In the genomic region with DNA sequence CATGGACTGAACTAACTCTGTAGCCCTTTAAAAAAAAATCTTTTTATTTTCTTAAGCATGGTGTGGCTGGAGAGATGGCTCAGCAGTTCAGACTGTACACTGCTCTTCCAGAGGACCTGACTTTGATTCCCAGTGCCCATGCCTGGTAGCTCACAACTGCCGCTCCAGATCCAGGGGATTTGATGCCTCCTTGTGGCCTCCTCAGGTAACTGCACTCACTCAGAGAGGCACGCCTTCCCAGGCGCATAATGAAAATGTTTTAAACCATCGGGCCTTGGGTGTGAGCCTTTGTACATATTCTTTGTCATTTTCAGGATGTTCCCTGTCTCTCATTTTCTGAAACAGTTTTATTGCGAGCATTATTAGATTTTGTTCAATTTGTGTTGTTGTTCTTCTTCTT, we compare ENCODE assay signal across 17 mouse cellular contexts.
DNase-seq lines count a peak whose midpoint lies in the region; ATAC-seq and TF ChIP-seq lines count a peak whose summit lies in the region.
"Had no signal": no experiment of that assay in that cellular context is flagged by ENCODE, and none has a peak within 500 bp of the region (broad histone marks: within the 10 kb centered on the region; RNA-seq: fewer than 3 reads in every experiment).

No protein-coding gene starts in this region.

- no peak overlapping the region for H3K27ac ChIP-seq in intestine, postnatal 0 days (ENCODE audit: low read depth, low read length)
- H3K27ac ChIP-seq in intestine, embryonic 16.5 days (ENCODE audit: low read length): no peak overlapping the region
- no peak overlapping the region for H3K27ac ChIP-seq in lung, embryonic 14.5 days (ENCODE audit: low read depth)
- no peak overlapping the region for H3K27ac ChIP-seq in ES-E14 (ENCODE audit: insufficient read depth, low read depth, low read length, poor library complexity, severe bottlenecking)
- H3K27ac ChIP-seq: embryonic facial prominence, embryonic 13.5 days; hindbrain, embryonic 12.5 days; limb, embryonic 15.5 days; macrophage; midbrain, embryonic 12.5 days had no signal

- no peak overlapping the region for H3K9ac ChIP-seq in intestine, postnatal 0 days (ENCODE audit: low read depth, low read length)
- H3K9ac ChIP-seq in intestine, embryonic 16.5 days (ENCODE audit: low read depth, low read length): no peak overlapping the region
- no peak overlapping the region for H3K9ac ChIP-seq in lung, embryonic 14.5 days
- H3K9ac ChIP-seq in ES-E14 (ENCODE audit: insufficient read depth, low read depth, low read length, poor library complexity, severe bottlenecking): no peak overlapping the region
- H3K9ac ChIP-seq: embryonic facial prominence, embryonic 13.5 days; hindbrain, embryonic 12.5 days; limb, embryonic 15.5 days; midbrain, embryonic 12.5 days had no signal

- no peaks in the 10 kb centered on the region for H3K4me1 ChIP-seq in intestine, postnatal 0 days (replicated peaks; ENCODE audit: control insufficient read depth, insufficient read depth, low read length)
- peaks cover 9% of the 10 kb centered on the region; the same call in 1 of the 2 replicates for H3K4me1 ChIP-seq in intestine, embryonic 16.5 days (ENCODE audit: control insufficient read depth, insufficient read depth, low read length)
- H3K4me1 ChIP-seq in lung, embryonic 14.5 days (ENCODE audit: insufficient read depth): peaks cover 9% of the 10 kb centered on the region
- H3K4me1 ChIP-seq in ES-E14 (ENCODE audit: control insufficient read depth in 2 of 2, insufficient read depth in 2 of 2, low read length in 2 of 2, poor library complexity in 1 of 2): no peaks in the 10 kb centered on the region

- H3K9me3 ChIP-seq in intestine, postnatal 0 days (ENCODE audit: control insufficient read depth): no peaks in the 10 kb centered on the region
- no peaks in the 10 kb centered on the region for H3K9me3 ChIP-seq in intestine, embryonic 16.5 days (ENCODE audit: control insufficient read depth, low read length)
- H3K9me3 ChIP-seq in lung, embryonic 14.5 days (ENCODE audit: low read depth, low read length): no peaks in the 10 kb centered on the region
- H3K9me3 ChIP-seq in ES-E14 (ENCODE audit: control insufficient read depth, insufficient read depth, low read depth, low read length): no peaks in the 10 kb centered on the region
- H3K9me3 ChIP-seq: hindbrain, embryonic 12.5 days; limb, embryonic 15.5 days; midbrain, embryonic 12.5 days had no signal

- in situ Hi-C loops in ES-E14 (cut with MboI; ENCODE audit: low sequenced_read_pairs in 2 of 2, unreplicated experiment in 2 of 2): no loop called here

- no peaks in the 10 kb centered on the region for H3K27me3 ChIP-seq in intestine, postnatal 0 days (replicated peaks; ENCODE audit: control insufficient read depth, insufficient read depth, low read length)
- H3K27me3 ChIP-seq in intestine, embryonic 16.5 days (replicated peaks; ENCODE audit: control insufficient read depth, insufficient read depth, low read length): no peaks in the 10 kb centered on the region
- H3K27me3 ChIP-seq in lung, embryonic 14.5 days (ENCODE audit: insufficient read depth, low read length): no peaks in the 10 kb centered on the region
- H3K27me3 ChIP-seq: embryonic facial prominence, embryonic 13.5 days; hindbrain, embryonic 12.5 days; limb, embryonic 15.5 days had no signal

- no peak overlapping the region for H3K4me3 ChIP-seq in intestine, postnatal 0 days (ENCODE audit: low read depth, low read length)
- H3K4me3 ChIP-seq in intestine, embryonic 16.5 days (ENCODE audit: low read length): no peak overlapping the region
- no peak overlapping the region for H3K4me3 ChIP-seq in lung, embryonic 14.5 days (ENCODE audit: low read depth, low read length)
- no peak overlapping the region for H3K4me3 ChIP-seq in ES-E14 (ENCODE audit: insufficient read depth in 1 of 2, low read depth in 1 of 2, low read length in 2 of 2, poor library complexity in 1 of 2, severe bottlenecking in 1 of 2)
- H3K4me3 ChIP-seq: embryonic facial prominence, embryonic 13.5 days; hindbrain, embryonic 12.5 days; limb, embryonic 15.5 days; midbrain, embryonic 12.5 days; myocyte had no signal

- no peaks in the 10 kb centered on the region for H3K36me3 ChIP-seq in intestine, postnatal 0 days (ENCODE audit: control insufficient read depth, insufficient read depth)
- no peaks in the 10 kb centered on the region for H3K36me3 ChIP-seq in intestine, embryonic 16.5 days (ENCODE audit: control insufficient read depth, insufficient read depth, low read length)
- no peaks in the 10 kb centered on the region for H3K36me3 ChIP-seq in lung, embryonic 14.5 days (ENCODE audit: insufficient read depth)
- H3K36me3 ChIP-seq in ES-E14 (ENCODE audit: control insufficient read depth, insufficient read depth, low read length, poor library complexity, severe bottlenecking): no peaks in the 10 kb centered on the region
- H3K36me3 ChIP-seq: embryonic facial prominence, embryonic 13.5 days; hindbrain, embryonic 12.5 days; limb, embryonic 15.5 days; midbrain, embryonic 12.5 days had no signal

- peak; percentile 34; the same call in 1 of the 2 replicates for TF ChIP-seq CTCF in intestine, postnatal 0 days (IDR thresholded peaks at IDR 0.05; ENCODE audit: low read depth)
- TF ChIP-seq CTCF in lung, embryonic 14.5 days (IDR thresholded peaks at IDR 0.05; ENCODE audit: low read depth): peak; percentile 43

- no peak for ATAC-seq in intestine, postnatal 0 days
- no peak for ATAC-seq in intestine, embryonic 16.5 days
- no peak for ATAC-seq in lung, embryonic 14.5 days (ENCODE audit: insufficient read depth)

- no peak overlapping the region for H3K4me2 ChIP-seq in intestine, postnatal 0 days (replicated peaks; ENCODE audit: low read depth)
- H3K4me2 ChIP-seq in intestine, embryonic 16.5 days (ENCODE audit: low read depth, low read length): no peak overlapping the region
- no peak overlapping the region for H3K4me2 ChIP-seq in lung, embryonic 14.5 days
- H3K4me2 ChIP-seq: embryonic facial prominence, embryonic 13.5 days; hindbrain, embryonic 12.5 days; limb, embryonic 15.5 days; midbrain, embryonic 12.5 days had no signal

- no peak for DNase-seq in lung, embryonic 14.5 days
- no peak for DNase-seq in lung, postnatal 25 days (ENCODE audit: low spot score)
- no peak for DNase-seq in ES-E14 (ENCODE audit: low read depth, low spot score)
- DNase-seq in naive thymus-derived CD4-positive, alpha-beta T cell, adult 2 months (ENCODE audit: low read depth): peak; percentile 2
- DNase-seq in frontal cortex, adult 2 months (ENCODE audit: extremely low spot score in 1 of 2, low spot score in 1 of 2): no peak
- DNase-seq: cerebellum, adult 18-20 months; heart, adult 18-20 months; kidney, adult 8-10 months; thymus, adult 18-20 months had no signal

- 99% methylated on average over 5 of the region's 5 CpGs for WGBS in intestine, postnatal 0 days
- WGBS in intestine, embryonic 16.5 days: 98% methylated on average over 5 of the region's 5 CpGs
- WGBS in lung, embryonic 14.5 days: 92% methylated on average over 5 of the region's 5 CpGs

TF ChIP-seq in ES-E14, 5 proteins besides CTCF, POLR2A, EP300 and RAD21:
- TF ChIP-seq ZC3H11A (IDR thresholded peaks at IDR 0.05; ENCODE audit: borderline replicate concordance, low read depth, low read length): peak; percentile 51; the same call in 1 of the 2 replicates
- TF ChIP-seq ZNF384 (IDR thresholded peaks at IDR 0.05; ENCODE audit: low read depth, low read length): no peak
